Mouse (Mus musculus) lung, postnatal 4 days (tissue): ENCODE results near the gene Slc6a17.

ENCODE experiments used
- DNase-seq, 2 experiments: peaks; one replicate each; pipeline ENCODE4 v3.0.0; 2021

The Slc6a17 gene

DNA sequence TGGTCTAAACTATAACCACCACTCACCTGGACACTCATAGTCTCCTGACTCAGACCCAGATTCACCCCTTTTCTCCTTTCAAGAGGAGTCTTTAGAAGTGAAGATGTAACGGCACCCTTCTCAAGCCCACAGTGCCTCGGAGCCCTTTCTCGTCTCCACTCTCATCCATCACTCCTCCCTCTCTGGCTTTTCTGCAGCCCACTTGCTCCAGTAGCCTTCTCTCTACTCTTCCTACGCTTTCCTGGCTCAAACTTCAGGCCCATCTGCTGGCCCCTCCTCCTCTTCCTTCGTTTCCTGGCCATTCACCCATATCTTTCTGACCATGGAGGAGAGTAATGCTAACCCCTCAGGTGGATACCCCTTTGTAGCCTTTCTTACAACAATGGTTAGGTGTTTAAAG lies 3.1 kb upstream of the Slc6a17 start:
- DNase-seq = no peak

- no peak for DNase-seq
Measured at GRCm38 (mm10) chr3:107516776-107517630, 815 bp downstream of the Slc6a17 start.

- no peak for DNase-seq
Measured at GRCm38 (mm10) chr3:107515989-107516388, 1.8 kb downstream of the Slc6a17 start.

DNA sequence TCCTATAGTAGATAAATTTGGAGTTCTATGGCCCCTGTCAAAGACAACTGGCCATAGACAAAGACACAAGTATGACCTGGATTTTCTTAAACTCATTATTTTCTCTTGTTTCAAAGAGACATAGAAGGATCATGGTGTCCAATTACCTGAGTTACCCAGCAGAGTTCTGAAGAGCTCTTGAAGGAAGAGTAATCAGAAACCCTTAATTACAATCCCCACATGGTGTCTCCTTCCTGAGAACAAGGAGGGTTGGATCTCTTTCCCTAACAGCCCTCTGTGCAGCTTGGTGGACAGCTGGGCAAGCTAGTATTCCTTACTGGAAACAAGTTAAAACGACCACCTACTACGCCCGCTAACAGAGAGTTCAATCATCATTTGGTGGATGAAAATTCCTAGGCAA lies 6.4 kb downstream of the Slc6a17 start:
- no peak for DNase-seq

DNA sequence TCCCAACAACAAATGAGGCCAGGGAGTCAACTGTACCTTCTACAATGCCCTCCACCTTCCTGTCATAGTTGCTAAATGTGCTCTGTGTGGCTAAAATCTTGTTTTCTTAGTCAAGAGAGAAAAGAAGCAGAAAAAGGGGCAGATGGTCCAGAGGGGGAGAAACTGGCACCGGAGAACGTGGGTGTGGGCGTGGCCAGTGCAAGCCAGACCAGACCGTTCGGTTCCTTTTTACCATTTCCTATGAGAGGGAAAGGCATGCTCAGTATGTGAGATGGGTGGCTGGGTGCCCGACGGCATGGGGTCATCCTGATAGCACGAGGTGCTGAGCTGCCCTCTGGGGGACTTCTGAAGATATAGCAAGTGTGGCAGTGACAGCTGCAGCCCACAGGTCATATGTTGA lies 9.1 kb downstream of the Slc6a17 start:
- no peak for DNase-seq

- DNase-seq = no peak
Measured at GRCm38 (mm10) chr3:107507966-107508365, 9.9 kb downstream of the Slc6a17 start.

- DNase-seq = no peak
Measured at GRCm38 (mm10) chr3:107506531-107506930, 11.3 kb downstream of the Slc6a17 start.

DNA sequence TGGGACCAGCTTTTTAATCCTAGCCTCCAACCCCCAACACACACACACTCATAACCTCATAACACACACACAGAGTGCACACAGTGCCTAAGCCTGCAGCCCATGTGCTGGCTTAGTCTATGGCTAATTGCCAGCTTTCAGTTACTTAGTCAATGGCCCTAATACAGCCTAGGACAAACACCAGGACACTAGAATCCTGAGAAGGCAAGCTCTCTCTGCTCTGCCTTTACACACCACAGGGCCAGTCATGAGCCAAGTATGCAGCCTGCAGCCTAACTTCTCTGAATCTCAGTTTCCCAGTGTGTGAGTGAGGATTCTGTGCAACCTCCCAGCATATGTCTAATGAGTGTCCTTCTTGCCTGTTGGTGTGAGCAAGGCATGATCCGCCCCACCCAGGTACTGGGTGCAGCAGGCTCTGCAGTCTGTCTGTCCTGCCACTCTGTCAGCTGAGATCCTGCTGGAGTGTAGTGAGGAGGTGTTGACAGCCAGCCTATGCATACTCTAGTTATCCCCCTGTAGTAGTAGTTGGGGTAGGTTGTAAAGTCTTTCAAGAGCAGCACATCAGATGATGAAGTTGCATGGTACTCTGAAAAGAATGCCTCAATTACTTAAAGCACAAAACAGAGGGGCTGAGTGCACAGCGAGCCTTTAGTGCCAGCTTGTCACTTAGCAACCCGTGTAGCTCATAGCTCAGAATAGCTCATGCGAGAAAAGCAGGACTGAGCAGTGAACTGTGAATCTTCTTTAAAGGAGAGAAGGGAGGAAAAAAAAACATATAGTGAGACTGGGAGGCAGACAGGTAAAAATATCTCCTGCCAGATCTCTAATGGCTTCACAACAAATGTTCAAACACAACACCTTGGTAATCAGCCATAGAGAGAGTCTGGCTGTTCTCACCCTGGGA lies 12.1 kb downstream of the Slc6a17 start:
- DNase-seq = no peak

GRCm38 (mm10) chr3:107504542-107504941 lies 13.3 kb downstream of the Slc6a17 start:
- no peak for DNase-seq

DNA sequence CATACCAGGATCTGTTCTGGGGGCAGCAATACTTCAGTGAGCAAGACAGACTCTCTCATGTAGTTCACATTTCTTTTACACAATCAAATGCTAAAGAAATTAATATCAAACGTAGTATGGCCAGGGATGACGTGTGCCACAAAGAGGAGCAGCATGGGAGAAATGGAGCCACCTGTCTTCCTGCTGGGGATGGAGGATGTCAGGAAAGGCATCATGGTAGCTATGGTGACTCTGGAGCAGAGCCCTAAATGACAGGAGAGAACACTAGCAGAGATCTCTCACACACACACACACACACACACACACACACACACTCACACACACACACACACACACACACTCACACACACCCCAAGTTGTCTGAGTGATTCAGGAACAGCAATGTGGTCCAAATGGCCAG lies 14.1 kb downstream of the Slc6a17 start:
- no peak for DNase-seq

- no peak for DNase-seq
Measured at GRCm38 (mm10) chr3:107501702-107502151, 16.1 kb downstream of the Slc6a17 start.

DNA sequence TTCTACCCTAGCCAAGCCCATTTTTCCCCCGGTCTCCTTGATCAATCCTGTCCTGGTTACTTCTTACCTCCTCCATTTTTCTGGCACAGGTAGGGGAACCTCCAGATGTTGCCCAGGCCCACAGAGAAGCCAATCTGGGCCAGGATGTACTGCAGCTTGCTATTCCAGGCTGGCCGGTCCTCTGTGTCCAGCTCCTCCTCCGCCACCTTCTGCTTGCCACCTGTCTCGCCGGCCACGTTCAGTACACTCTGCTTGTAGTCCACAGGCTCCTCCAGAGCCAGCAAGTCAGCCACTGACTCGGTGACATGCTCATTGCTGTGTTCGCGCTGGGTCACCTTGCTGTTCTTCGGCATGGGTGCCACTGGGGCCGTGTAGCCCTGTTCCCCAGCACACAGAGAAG lies 17.5 kb downstream of the Slc6a17 start:
- no peak for DNase-seq

GRCm38 (mm10) chr3:107496086-107496850 lies 21.6 kb downstream of the Slc6a17 start:
- no peak for DNase-seq

DNA sequence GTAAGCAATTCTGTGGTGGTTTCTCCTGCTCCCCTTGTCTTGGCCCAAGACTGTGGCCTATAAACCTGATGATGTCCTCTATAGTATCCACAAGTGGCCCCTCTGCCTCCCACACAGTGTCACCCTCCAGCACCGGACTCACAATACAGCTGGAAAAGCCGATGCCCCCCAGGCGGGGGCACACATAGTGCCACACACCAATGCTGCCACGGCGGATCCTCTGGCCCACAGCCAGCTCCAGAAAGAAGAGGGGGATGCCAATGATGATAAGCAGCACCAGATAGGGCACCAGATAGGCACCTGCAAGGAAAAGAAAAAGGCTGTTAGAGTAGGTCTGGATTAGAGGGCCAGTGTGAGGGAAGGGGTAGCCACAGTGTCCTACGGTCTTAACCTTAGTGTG lies 22.3 kb downstream of the Slc6a17 start:
- no peak for DNase-seq

- DNase-seq = peak; percentile 56 to 80
Measured at GRCm38 (mm10) chr3:107491459-107491858, 26.4 kb downstream of the Slc6a17 start.

DNA sequence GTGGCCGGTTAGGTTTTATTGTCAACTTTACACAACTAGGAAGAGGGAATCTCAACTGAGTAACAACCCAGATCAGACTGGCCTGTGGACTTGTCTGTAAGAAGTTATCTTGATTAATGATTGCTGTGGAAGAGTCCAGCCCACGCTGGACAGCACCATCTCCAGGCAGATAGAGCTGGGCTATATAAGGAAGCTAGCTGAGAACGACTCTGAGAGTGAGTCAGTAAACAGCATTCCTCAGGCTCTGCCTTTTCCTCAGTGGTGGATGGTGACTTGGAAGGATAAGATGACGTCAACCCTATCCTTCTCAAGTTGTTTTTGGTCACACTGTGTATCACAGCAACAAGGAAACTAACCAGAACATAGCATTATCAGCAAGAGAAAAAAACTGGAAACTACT lies 29.2 kb downstream of the Slc6a17 start:
- no peak for DNase-seq

- no peak for DNase-seq
Measured at GRCm38 (mm10) chr3:107483290-107483689, 34.5 kb downstream of the Slc6a17 start.

GRCm38 (mm10) chr3:107480660-107481059 lies 37.2 kb downstream of the Slc6a17 start:
- no peak for DNase-seq

DNA sequence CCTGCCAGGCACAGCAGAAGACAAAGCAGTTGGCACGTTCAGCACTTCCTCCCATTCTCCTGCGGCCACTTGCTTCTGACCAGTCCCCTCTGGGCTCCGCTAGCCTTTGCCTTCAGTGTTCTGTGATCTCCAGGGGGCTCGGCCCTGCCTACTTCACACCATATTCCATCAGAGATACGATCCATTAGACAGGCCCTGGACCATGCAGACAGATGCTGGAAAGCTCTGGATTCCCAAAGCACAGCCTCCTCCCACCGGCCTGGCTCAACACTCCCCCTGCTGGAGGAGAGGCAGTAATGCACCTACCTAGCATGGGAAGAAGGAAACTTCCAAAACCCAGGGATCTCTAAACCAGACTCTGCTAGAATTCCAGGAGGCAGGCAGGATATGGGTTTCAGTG lies 45.6 kb downstream of the Slc6a17 start:
- peak in 1 of 2 experiments; percentile 42 for DNase-seq

DNA sequence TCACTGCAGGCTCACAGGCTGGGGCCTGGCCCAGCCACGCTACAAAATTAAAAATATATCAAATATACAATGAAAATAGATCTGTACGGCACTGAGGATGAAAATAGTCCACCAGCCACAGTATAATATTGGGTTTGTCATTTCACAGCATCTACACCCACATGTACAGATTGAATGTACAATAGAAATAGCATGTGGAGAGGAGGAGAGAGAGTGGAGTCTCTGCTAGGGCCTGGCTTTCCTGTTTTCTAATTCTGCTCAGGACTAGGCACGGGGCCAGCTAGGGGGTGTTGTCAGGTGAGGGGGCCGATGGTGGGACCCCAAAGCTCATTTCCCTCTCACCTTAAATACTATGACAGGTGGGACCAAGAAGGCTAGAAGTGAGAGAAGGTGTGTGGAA lies 48.8 kb downstream of the Slc6a17 start:
- DNase-seq = no peak

DNA sequence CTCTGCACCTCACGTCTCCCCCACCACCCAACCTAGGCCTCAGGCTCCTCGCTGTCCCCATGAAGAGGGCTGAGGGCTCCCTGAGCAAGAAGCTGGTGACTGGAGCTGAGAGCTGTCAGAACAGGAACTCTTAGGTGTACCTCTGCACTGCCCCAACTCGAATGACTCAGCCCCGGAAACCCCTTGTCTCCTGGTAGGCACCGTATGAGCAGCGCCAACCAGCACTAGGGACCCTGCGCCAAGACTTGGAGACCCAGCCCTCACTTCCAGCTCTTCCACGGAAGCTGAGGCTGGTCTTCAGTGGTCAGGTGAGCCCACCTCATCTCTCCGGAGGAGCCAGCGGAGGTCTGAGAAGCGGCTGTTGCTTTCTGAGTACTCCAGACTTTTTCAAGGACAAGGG lies 49.7 kb downstream of the Slc6a17 start:
- DNase-seq = no peak

- peak; percentile 62 to 78 for DNase-seq
Measured at GRCm38 (mm10) chr3:107466577-107466976, 51.2 kb downstream of the Slc6a17 start.

GRCm38 (mm10) chr3:107462160-107462559 lies 55.7 kb downstream of the Slc6a17 start:
- peak; percentile 54 to 70 for DNase-seq
